Mouse (Mus musculus): ENCODE results near the gene Sostdc1.

Sostdc1 gene

GRCm38 (mm10) chr12:36313916-36314315, at the start of gene Sostdc1:
Sostdc1 (plus strand) TSS chr12:36314139.
- peak; percentile 79 for DNase-seq

GRCm38 (mm10) chr12:36267670-36268246, 46.2 kb upstream of the Sostdc1 start:
- no peak for DNase-seq

- peak; percentile 6 for DNase-seq
Measured at GRCm38 (mm10) chr12:36274823-36275222, 39.1 kb upstream of the Sostdc1 start.

GRCm38 (mm10) chr12:36289634-36290033, 24.3 kb upstream of the Sostdc1 start:
- no peak for DNase-seq

GRCm38 (mm10) chr12:36290465-36290864, 23.5 kb upstream of the Sostdc1 start:
- no peak for DNase-seq

- DNase-seq: no peak
Measured at GRCm38 (mm10) chr12:36291346-36291745, 22.6 kb upstream of the Sostdc1 start.

GRCm38 (mm10) chr12:36302326-36302725, 11.6 kb upstream of the Sostdc1 start:
- no peak for DNase-seq

- no peak for DNase-seq
Measured at GRCm38 (mm10) chr12:36302905-36303642, 10.9 kb upstream of the Sostdc1 start.

GRCm38 (mm10) chr12:36308737-36309420, 5.1 kb upstream of the Sostdc1 start:
- no peak for DNase-seq

- DNase-seq: no peak
Measured at GRCm38 (mm10) chr12:36313015-36313414, 924 bp upstream of the Sostdc1 start.

- no peak for DNase-seq
Measured at GRCm38 (mm10) chr12:36314446-36314845, 507 bp downstream of the Sostdc1 start.

GRCm38 (mm10) chr12:36315527-36315926, 1.6 kb downstream of the Sostdc1 start:
- DNase-seq: peak; percentile 32

GRCm38 (mm10) chr12:36316056-36316455, 2.1 kb downstream of the Sostdc1 start:
- no peak for DNase-seq

- DNase-seq: peak; percentile 60
Measured at GRCm38 (mm10) chr12:36317036-36317819, 3.3 kb downstream of the Sostdc1 start.

GRCm38 (mm10) chr12:36317820-36318135, 3.8 kb downstream of the Sostdc1 start:
- peak; percentile 62 for DNase-seq

GRCm38 (mm10) chr12:36326101-36326521, 12.2 kb downstream of the Sostdc1 start:
- no peak for DNase-seq

- no peak for DNase-seq
Measured at GRCm38 (mm10) chr12:36332676-36333075, 18.7 kb downstream of the Sostdc1 start.

GRCm38 (mm10) chr12:36333837-36334281, 19.9 kb downstream of the Sostdc1 start:
- DNase-seq: no peak

GRCm38 (mm10) chr12:36344131-36344530, 30.2 kb downstream of the Sostdc1 start:
- DNase-seq: no peak

- DNase-seq: no peak
Measured at GRCm38 (mm10) chr12:36360064-36360463, 46.1 kb downstream of the Sostdc1 start.

- DNase-seq: no peak
Measured at GRCm38 (mm10) chr12:36360693-36361092, 46.8 kb downstream of the Sostdc1 start.

GRCm38 (mm10) chr12:36364013-36364412, 50.1 kb downstream of the Sostdc1 start:
- no peak for DNase-seq

Data from kidney, postnatal 14 days (tissue).